Mouse (Mus musculus): ENCODE measurements around the gene Pnmal1.

DNA sequence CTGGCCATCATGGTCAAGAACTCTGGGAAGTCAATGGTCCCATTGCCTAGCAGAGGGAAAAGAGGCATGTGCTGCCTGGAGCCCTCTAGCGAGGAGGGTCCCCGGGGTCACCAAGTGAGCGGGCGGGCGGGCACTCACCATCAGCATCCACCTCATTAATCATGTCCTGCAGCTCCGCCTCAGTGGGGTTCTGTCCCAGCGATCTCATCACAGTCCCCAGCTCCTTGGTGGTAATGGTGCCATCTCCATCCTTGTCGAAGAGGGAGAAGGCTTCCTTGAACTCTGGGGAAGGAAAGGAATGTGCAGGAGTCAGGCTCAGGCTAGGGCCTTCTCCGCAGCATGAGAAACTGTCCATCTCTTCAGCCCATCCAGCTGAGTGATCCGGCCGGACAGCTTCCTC, 42.0 kb upstream of the Pnmal1 start:
- TF ChIP-seq CTCF (IDR thresholded peaks at IDR 0.05; ENCODE audit: low read depth): no peak
- TF ChIP-seq EP300 (IDR thresholded peaks at IDR 0.05; ENCODE audit: low read depth): no peak

All from heart, postnatal 0 days (tissue).